In genomic region chr11:89204948-89205545, GRCm38 (mm10) we compare ENCODE assay signal across 23 mouse cellular contexts.
DNase-seq lines count a peak whose midpoint lies in the region; ATAC-seq and TF ChIP-seq lines count a peak whose summit lies in the region.
"Had no signal": no experiment of that assay in that cellular context is flagged by ENCODE, and none has a peak within 500 bp of the region (broad histone marks: within the 10 kb centered on the region; RNA-seq: fewer than 3 reads in every experiment).

No protein-coding gene starts in this region.

- TF ChIP-seq EP300 in CH12.LX (IDR thresholded peaks at IDR 0.05; ENCODE audit: low read length), result no peak
- no peak for TF ChIP-seq EP300 in liver, postnatal 0 days (IDR thresholded peaks at IDR 0.05; ENCODE audit: low read depth)

- H3K4me1 ChIP-seq in CH12.LX (ENCODE audit: control insufficient read depth in 1 of 2, insufficient read depth in 2 of 2), result peaks cover 0 to 19% of the 10 kb centered on the region in 2 experiments; a peak in 2 of 4 replicates
- H3K4me1 ChIP-seq in liver, postnatal 0 days (ENCODE audit: insufficient read depth), result no peaks in the 10 kb centered on the region
- H3K4me1 ChIP-seq in midbrain, embryonic 15.5 days, result peaks cover 10% of the 10 kb centered on the region

- ATAC-seq in granulocyte monocyte progenitor cell, adult 5-6 weeks (replicated peaks; ENCODE audit: poor library complexity, severe bottlenecking), result peak; percentile 33; the same call in 1 of the 2 replicates
- no peak for ATAC-seq in liver, postnatal 0 days
- ATAC-seq in midbrain, embryonic 15.5 days (replicated peaks), result no peak
- ATAC-seq: CD4-positive, CD25-positive, alpha-beta regulatory T cell, adult 4 months; forebrain, embryonic 15.5 days; intestine, postnatal 0 days; Patski had no signal

- no peaks in the 10 kb centered on the region for H3K9me3 ChIP-seq in CH12.LX (replicated peaks; ENCODE audit: low read length)
- no peaks in the 10 kb centered on the region for H3K9me3 ChIP-seq in liver, postnatal 0 days (ENCODE audit: low read length)
- H3K9me3 ChIP-seq in midbrain, embryonic 15.5 days, result no peaks in the 10 kb centered on the region
- H3K9me3 ChIP-seq: embryonic facial prominence, embryonic 12.5 days; embryonic facial prominence, embryonic 15.5 days; forebrain, embryonic 12.5 days; forebrain, embryonic 15.5 days; heart, embryonic 10.5 days; heart, embryonic 13.5 days; hindbrain, embryonic 12.5 days; hindbrain, embryonic 15.5 days had no signal

- no peaks in the 10 kb centered on the region for H3K27me3 ChIP-seq in CH12.LX (replicated peaks)
- H3K27me3 ChIP-seq in liver, postnatal 0 days (ENCODE audit: insufficient read depth, low read length), result no peaks in the 10 kb centered on the region
- no peaks in the 10 kb centered on the region for H3K27me3 ChIP-seq in midbrain, embryonic 15.5 days (replicated peaks)
- H3K27me3 ChIP-seq: embryonic facial prominence, embryonic 12.5 days; embryonic facial prominence, embryonic 15.5 days; forebrain, embryonic 15.5 days; heart, embryonic 13.5 days; hindbrain, embryonic 12.5 days; hindbrain, embryonic 15.5 days; Patski had no signal

- DNase-seq in ovary, adult 18-20 months (ENCODE audit: low spot score), result peak; percentile 26
- DNase-seq in ovary, postnatal 10 days (ENCODE audit: low spot score), result no peak
- DNase-seq in CH12.LX (ENCODE audit: extremely low read depth), result peak; percentile 50
- no peak for DNase-seq in liver, postnatal 0 days
- DNase-seq: adrenal gland, postnatal 10 days; adrenal gland, postnatal 36 days; cerebellum, adult 18-20 months; cerebellum, adult 9-10 months; cerebellum, postnatal 14 days; gastrocnemius, postnatal 25 days had no signal

- no peaks in the 10 kb centered on the region for H3K79me2 ChIP-seq in CH12.LX (replicated peaks; ENCODE audit: control insufficient read depth, extremely low read depth, insufficient read depth, poor library complexity, severe bottlenecking)

- WGBS in liver, postnatal 0 days (ENCODE audit: insufficient replicate concordance), result 34% methylated on average over 7 of the region's 7 CpGs
- WGBS in midbrain, embryonic 15.5 days, result 66% methylated on average over 7 of the region's 7 CpGs

- no peaks in the 10 kb centered on the region for H3K36me3 ChIP-seq in CH12.LX (replicated peaks in 1 of 2; ENCODE audit: control insufficient read depth in 1 of 2, insufficient read depth in 1 of 2, low read length in 1 of 2)
- H3K36me3 ChIP-seq in liver, postnatal 0 days (replicated peaks; ENCODE audit: insufficient read depth, low read length), result no peaks in the 10 kb centered on the region
- no peaks in the 10 kb centered on the region for H3K36me3 ChIP-seq in midbrain, embryonic 15.5 days (replicated peaks)
- H3K36me3 ChIP-seq: embryonic facial prominence, embryonic 12.5 days; embryonic facial prominence, embryonic 15.5 days; forebrain, embryonic 12.5 days; forebrain, embryonic 15.5 days; heart, embryonic 10.5 days; heart, embryonic 13.5 days; hindbrain, embryonic 12.5 days; hindbrain, embryonic 15.5 days had no signal

- H3K9ac ChIP-seq in CH12.LX (ENCODE audit: insufficient read depth, low read depth), result no peak overlapping the region
- no peak overlapping the region for H3K9ac ChIP-seq in liver, postnatal 0 days (replicated peaks)
- H3K9ac ChIP-seq in midbrain, embryonic 15.5 days, result no peak overlapping the region
- H3K9ac ChIP-seq: embryonic facial prominence, embryonic 12.5 days; embryonic facial prominence, embryonic 15.5 days; forebrain, embryonic 12.5 days; forebrain, embryonic 15.5 days; heart, embryonic 13.5 days; hindbrain, embryonic 12.5 days; hindbrain, embryonic 15.5 days had no signal

- no peak for TF ChIP-seq POLR2A in CH12.LX (IDR thresholded peaks at IDR 0.05; ENCODE audit: low read depth, low read length)

- TF ChIP-seq CTCF in CH12.LX (conservative IDR thresholded peaks at IDR 0.05 in 1 of 2, IDR thresholded peaks at IDR 0.05 in 1 of 2; ENCODE audit: low read depth in 2 of 2, low read length in 2 of 2), result no peak
- no peak for TF ChIP-seq CTCF in liver, postnatal 0 days (IDR thresholded peaks at IDR 0.05; ENCODE audit: low read depth)

- dilution Hi-C loops in CH12.LX (cut with MboI; ENCODE audit: extremely low pct_ligation_motif_present, extremely low pct_unique_long_range_greater_than_20kb, low sequenced_read_pairs), result no loop called here

- in situ Hi-C loops in CH12.LX (cut with MboI; ENCODE audit: low pct_ligation_motif_present, low pct_unique_long_range_greater_than_20kb, low sequenced_read_pairs), result no loop called here

- no peak overlapping the region for H3K4me3 ChIP-seq in CH12.LX (replicated peaks in 1 of 3; ENCODE audit: low read depth in 2 of 3, low read length in 2 of 3, poor library complexity in 1 of 3)
- no peak overlapping the region for H3K4me3 ChIP-seq in liver, postnatal 0 days (ENCODE audit: low read depth, low read length)
- no peak overlapping the region for H3K4me3 ChIP-seq in midbrain, embryonic 15.5 days
- H3K4me3 ChIP-seq: embryonic facial prominence, embryonic 12.5 days; embryonic facial prominence, embryonic 15.5 days; forebrain, embryonic 12.5 days; forebrain, embryonic 15.5 days; heart, embryonic 10.5 days; heart, embryonic 13.5 days; hindbrain, embryonic 12.5 days; hindbrain, embryonic 15.5 days had no signal

- no peak overlapping the region for H3K27ac ChIP-seq in CH12.LX (ENCODE audit: insufficient read depth, low read depth)
- no peak overlapping the region for H3K27ac ChIP-seq in liver, postnatal 0 days (ENCODE audit: low read depth)
- H3K27ac ChIP-seq in midbrain, embryonic 15.5 days, result no peak overlapping the region
- H3K27ac ChIP-seq: embryonic facial prominence, embryonic 12.5 days; embryonic facial prominence, embryonic 15.5 days; forebrain, embryonic 12.5 days; forebrain, embryonic 15.5 days; heart, embryonic 10.5 days; heart, embryonic 13.5 days; hindbrain, embryonic 12.5 days; hindbrain, embryonic 15.5 days had no signal

- H3K4me2 ChIP-seq in CH12.LX (ENCODE audit: insufficient read depth, low read depth, poor library complexity, severe bottlenecking), result peak overlapping the region; percentile 85
- no peak overlapping the region for H3K4me2 ChIP-seq in liver, postnatal 0 days (ENCODE audit: low read depth, low read length)
- no peak overlapping the region for H3K4me2 ChIP-seq in midbrain, embryonic 15.5 days
- H3K4me2 ChIP-seq: embryonic facial prominence, embryonic 12.5 days; embryonic facial prominence, embryonic 15.5 days; forebrain, embryonic 12.5 days; forebrain, embryonic 15.5 days; heart, embryonic 13.5 days; hindbrain, embryonic 12.5 days; hindbrain, embryonic 15.5 days had no signal

- no peak for TF ChIP-seq RAD21 in CH12.LX (IDR thresholded peaks at IDR 0.05; ENCODE audit: low read depth, low read length)

TF ChIP-seq in CH12.LX, 34 proteins besides CTCF, POLR2A, EP300 and RAD21:
- TF ChIP-seq RCOR1 (conservative IDR thresholded peaks at IDR 0.05; ENCODE audit: low read depth, low read length) (no peak), SIN3A (IDR thresholded peaks at IDR 0.05; ENCODE audit: low read length) (no peak), NELFE (IDR thresholded peaks at IDR 0.05; ENCODE audit: low read depth, low read length) (no peak), ZNF384 (IDR thresholded peaks at IDR 0.05; ENCODE audit: low read depth, low read length) (peak; percentile 57; the same call in 1 of the 2 replicates)

Comparison
In these comparisons a context has a peak if more than half of its experiments do, and no peak if none do; other contexts are left out.
1. DNase-seq: peak in ovary, adult 18-20 months (single experiment) and CH12.LX (single experiment); none in ovary, postnatal 10 days (single experiment) and liver, postnatal 0 days (single experiment).